Mouse (Mus musculus) intestine, embryonic 16.5 days (tissue): ENCODE data around the gene Mup21. TPM values are rescaled to one million over a fixed set of nuclear protein-coding genes. Genes with fewer than 3 reads are reported as not detected.
"Not testable (repeated sequence)": the region's sequence is repeated elsewhere in the genome, so short reads cannot be mapped to it uniquely, and the experiment has no call there.

Source experiments
- ATAC-seq: fragments of 200-750 bp; cut with Nextera tagmentation; 2 replicates; pipeline ENCODE4 v1.8.0; 2017; ENCODE audit warnings: moderate TSS enrichment, moderate library complexity
- H3K27ac ChIP-seq: fragments of 300-500 bp; sonication (generic); 2 replicates; pipeline ENCODE4 v1.5.1; 2014; ENCODE audit warnings: mild to moderate bottlenecking, low read length
- H3K27me3 ChIP-seq: fragments of 300-500 bp; sonication (generic); replicated peaks from 2 replicates; pipeline ENCODE4 v1.6.1; 2014; ENCODE audit warnings: low read length, control low read depth, mixed read lengths; ENCODE audit not compliant: control insufficient read depth, insufficient read depth
- H3K36me3 ChIP-seq: fragments of 300-500 bp; sonication (generic); 2 replicates; pipeline ENCODE4 v1.6.1; 2014; ENCODE audit warnings: low read length, control low read depth; ENCODE audit not compliant: control insufficient read depth, insufficient read depth
- H3K4me1 ChIP-seq: fragments of 300-500 bp; sonication (generic); 2 replicates; pipeline ENCODE4 v1.6.1; 2014; ENCODE audit warnings: low read length, control low read depth, mixed read lengths; ENCODE audit not compliant: control insufficient read depth, insufficient read depth
- H3K4me2 ChIP-seq: fragments of 300-500 bp; sonication (generic); 2 replicates; pipeline ENCODE4 v1.6.1; 2014; ENCODE audit warnings: low read depth, low read length, control low read depth
- H3K4me3 ChIP-seq: fragments of 300-500 bp; sonication (generic); 2 replicates; pipeline ENCODE4 v1.5.1; 2014; ENCODE audit warnings: mild to moderate bottlenecking, low read length
- H3K9ac ChIP-seq: fragments of 300-500 bp; sonication (generic); 2 replicates; pipeline ENCODE4 v1.6.1; 2014; ENCODE audit warnings: low read depth, low read length
- H3K9me3 ChIP-seq: fragments of 300-500 bp; sonication (generic); 2 replicates; pipeline ENCODE4 v1.6.1; 2016; ENCODE audit warnings: low read length, control low read depth; ENCODE audit not compliant: control insufficient read depth
- WGBS: fragments of 180-500 bp; shearing (Covaris S2); extraction: QIAGEN DNeasy Blood & Tissue Kit; methylation state at CpG from one replicate; pipeline ENCODE4 v1.1.7; 2014; 5-methylcytosine and 5-hydroxymethylcytosine counted together
- polyA plus RNA-seq: library from polyadenylated mRNA; unstranded; fragments of >200 nt; fragmentation: Nextera tagmentation; extraction: Ambion mirVana; gene quantifications from 2 replicates; pipeline ENCODE4 v1.2.1, GENCODE M21; 2015

Mup21 gene
- polyA plus RNA-seq, result not detected in 2 replicates

DNA sequence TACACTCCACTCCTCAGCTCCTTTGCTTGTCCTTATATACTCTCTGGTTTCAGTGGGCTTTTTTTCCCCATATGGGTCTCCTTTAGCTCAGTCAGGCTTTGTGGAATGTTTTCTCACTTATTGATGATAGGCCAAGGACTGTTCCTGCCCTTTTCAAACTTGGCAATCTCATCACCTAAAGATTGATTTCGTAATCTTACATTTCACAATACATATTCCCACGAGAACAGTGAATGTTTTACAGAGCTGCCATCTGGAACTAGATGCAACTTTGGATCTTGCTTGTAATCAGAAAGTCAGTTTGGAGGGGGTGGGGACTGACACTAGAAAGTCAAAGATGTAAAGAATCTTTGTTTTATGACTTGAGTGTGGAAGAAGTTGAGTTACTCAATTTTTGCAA lies at the start of gene Mup21:
Gene Mup21 (minus strand): TSS at position 53 of the 400 bp plus-strand sequence.
- Histone ChIP-seq H3K27ac (no peak within 1 kb of the TSS), H3K9ac (no peak within 1 kb of the TSS), H3K36me3 (no peaks in the 10 kb centered on the region), H3K4me3 (no peak within 1 kb of the TSS), H3K27me3 (no peaks in the 10 kb centered on the region), H3K4me2 (no peak within 1 kb of the TSS), H3K4me1 (no peaks in the 10 kb centered on the region), H3K9me3 (no peaks in the 10 kb centered on the region)
- WGBS, result 82% methylated on average over 2 of the region's 2 CpGs
- ATAC-seq, result no peak

DNA sequence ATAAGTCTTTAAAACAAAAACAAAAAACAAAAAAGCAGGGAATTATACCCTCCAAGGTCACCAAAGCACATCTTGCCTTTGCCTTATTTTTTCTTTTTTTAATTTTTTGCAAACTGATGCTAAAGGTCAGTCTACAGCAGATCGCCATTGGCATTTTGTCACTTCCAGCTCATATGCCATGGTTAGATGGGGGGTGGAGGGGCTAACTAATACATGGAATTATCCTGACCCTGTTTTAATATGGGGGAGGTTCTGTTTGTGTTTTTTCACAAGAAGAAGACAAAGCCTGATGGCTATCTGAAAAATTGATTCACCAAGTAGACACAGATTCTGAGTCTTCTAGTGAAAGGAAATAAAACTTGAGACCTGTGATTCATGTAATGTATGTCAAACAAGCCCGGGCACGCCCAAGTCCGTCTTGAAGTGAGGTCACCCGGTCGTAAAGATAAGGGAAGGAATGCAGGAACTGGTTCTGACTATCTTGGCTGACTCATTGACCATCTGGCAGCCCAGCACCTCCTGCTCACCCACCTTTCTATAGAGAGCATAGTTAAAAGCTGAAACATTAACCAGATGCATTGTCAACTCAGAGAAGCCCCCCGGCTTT lies 49.4 kb upstream of the Mup21 start:
- Histone ChIP-seq H3K27me3 (no peaks in the 10 kb centered on the region), H3K4me1 (no peaks in the 10 kb centered on the region), H3K9me3 (0 out of 2 replicates have a peak, but pooled peaks cover 4% of the 10 kb centered on the region), H3K27ac (no peak overlapping the region), H3K9ac (no peak overlapping the region), H3K36me3 (peaks cover 38% of the 10 kb centered on the region), H3K4me3 (no peak overlapping the region), H3K4me2 (no peak overlapping the region)
- peak; percentile 82 for ATAC-seq
- WGBS, result 43% methylated on average over 7 of the region's 7 CpGs

DNA sequence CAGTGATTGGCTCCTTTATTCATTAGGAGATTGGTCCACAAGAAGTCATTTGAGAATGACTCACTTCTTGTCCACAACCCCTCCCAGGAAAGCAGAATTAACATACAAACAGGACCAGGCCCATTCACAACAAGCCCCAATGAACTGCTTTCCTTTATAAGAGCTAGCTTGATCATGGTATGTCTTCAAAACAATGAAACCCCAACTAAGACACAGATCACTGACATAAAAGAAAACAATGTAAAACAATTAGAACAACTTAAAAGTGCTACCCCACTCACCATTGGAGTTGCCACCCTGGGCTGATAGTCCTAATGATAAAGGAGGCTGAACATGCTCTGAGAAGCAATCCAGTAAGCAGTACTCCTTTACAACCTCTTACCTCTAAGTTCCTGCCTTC lies 38.1 kb upstream of the Mup21 start:
- no peak overlapping the region for H3K4me3 ChIP-seq
- no peak for ATAC-seq
- peaks cover 18% of the 10 kb centered on the region for H3K9me3 ChIP-seq
- H3K36me3 ChIP-seq, result peaks cover 28% of the 10 kb centered on the region
- no peak overlapping the region for H3K9ac ChIP-seq
- no peaks in the 10 kb centered on the region for H3K4me1 ChIP-seq
- no peak overlapping the region for H3K4me2 ChIP-seq
- H3K27me3 ChIP-seq, result no peaks in the 10 kb centered on the region
- H3K27ac ChIP-seq, result no peak overlapping the region

DNA sequence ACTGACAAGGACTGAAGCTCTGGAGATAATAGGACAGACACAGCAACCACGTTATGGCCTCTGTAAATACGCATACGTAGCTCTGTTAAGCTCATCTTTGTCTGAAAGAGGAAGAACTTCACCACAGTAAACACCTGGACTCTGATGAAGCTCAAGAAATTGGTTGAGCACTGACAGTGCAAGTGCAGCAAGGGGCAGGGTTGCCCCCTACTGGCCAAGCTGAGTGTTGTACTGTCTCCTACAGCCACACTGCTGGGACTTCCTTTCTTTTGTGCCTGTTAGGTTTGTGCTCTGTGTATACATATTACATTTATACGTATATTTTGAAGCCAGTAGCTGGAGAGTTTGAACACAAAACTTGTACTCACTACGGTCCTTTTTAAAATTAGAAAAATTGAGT lies 26.6 kb upstream of the Mup21 start:
- Histone ChIP-seq H3K27me3 (no peaks in the 10 kb centered on the region), H3K4me3 (no peak overlapping the region), H3K4me2 (no peak overlapping the region), H3K9me3 (no peaks in the 10 kb centered on the region), H3K36me3 (no peaks in the 10 kb centered on the region), H3K9ac (no peak overlapping the region), H3K27ac (no peak overlapping the region), H3K4me1 (no peaks in the 10 kb centered on the region)
- 40% methylated on average over 5 of the region's 5 CpGs for WGBS
- no peak for ATAC-seq

DNA sequence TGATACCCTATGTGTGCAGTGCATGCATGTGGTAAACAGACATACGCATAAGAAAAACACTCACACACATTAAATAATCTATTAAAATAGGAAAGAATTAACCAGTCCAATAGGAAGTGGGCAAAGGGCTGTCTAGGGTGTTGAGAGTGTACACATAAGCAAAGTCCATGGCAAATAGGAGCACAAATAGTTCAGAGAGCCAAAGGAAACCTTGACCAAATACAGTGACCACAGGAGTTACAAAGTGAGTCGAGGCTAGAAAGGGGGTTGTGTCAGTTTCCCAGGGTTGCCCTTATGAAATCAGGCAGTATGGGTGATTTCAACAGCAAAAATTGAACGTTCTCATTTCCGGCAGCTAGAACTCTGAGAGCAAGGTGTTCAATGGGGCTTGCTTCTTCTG lies 23.8 kb upstream of the Mup21 start:
- H3K27me3 ChIP-seq, result no peaks in the 10 kb centered on the region
- H3K9ac ChIP-seq, result no peak overlapping the region
- no peak for ATAC-seq
- H3K27ac ChIP-seq, result no peak overlapping the region
- H3K4me2 ChIP-seq, result no peak overlapping the region
- H3K9me3 ChIP-seq, result no peaks in the 10 kb centered on the region
- H3K4me1 ChIP-seq, result no peaks in the 10 kb centered on the region
- no peak overlapping the region for H3K4me3 ChIP-seq
- no peaks in the 10 kb centered on the region for H3K36me3 ChIP-seq
- WGBS, result 84% methylated on average over 4 of the region's 4 CpGs

DNA sequence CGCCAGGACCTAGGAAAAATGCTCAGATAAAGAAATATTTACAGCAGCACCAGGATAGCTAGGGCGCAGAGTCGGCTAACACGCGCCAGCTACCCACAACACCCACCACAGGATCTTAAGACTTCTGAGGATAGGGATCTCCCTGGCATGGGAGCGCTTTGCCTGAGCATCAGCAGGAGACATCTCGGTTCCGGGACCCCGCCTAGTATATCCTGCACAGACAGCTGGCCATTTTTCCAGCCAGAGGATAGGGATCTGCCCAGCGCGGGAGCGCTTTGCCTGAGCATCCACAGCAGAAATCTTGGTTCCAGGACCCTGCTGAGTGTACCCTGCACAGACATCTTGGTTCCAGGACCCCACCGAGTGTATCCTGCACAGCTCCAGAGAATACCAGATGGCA lies 17.0 kb upstream of the Mup21 start:
- H3K27ac ChIP-seq, H3K9ac ChIP-seq, H3K9me3 ChIP-seq, H3K4me3 ChIP-seq, H3K4me2 ChIP-seq, ATAC-seq, H3K36me3 ChIP-seq, H3K27me3 ChIP-seq, H3K4me1 ChIP-seq: not testable (repeated sequence)
- 91% methylated on average over 13 of the region's 13 CpGs for WGBS

DNA sequence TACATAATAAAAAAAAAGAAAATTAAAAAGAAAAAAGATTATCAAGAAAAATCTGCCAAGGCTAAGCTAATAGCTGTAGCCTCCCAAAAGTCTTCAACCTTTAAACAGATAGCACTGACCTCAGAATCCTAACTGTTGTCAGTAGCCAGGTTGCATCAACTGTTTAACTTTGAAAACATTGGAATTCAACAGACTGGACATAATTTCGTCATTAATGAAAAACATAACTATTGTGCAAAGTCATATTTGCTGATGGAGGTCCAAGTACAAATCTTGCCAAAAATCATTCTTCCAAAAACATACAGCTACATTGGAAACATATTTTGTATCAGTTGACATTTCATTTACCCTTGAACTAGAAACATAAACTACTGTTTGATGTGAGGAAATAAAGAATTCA lies 7.7 kb upstream of the Mup21 start:
- Histone ChIP-seq H3K36me3 (no peaks in the 10 kb centered on the region), H3K4me1 (no peaks in the 10 kb centered on the region), H3K27me3 (no peaks in the 10 kb centered on the region), H3K4me2 (no peak overlapping the region), H3K4me3 (no peak overlapping the region), H3K27ac (no peak overlapping the region), H3K9ac (no peak overlapping the region), H3K9me3 (no peaks in the 10 kb centered on the region)
- WGBS, result 63% methylated on average over 1 of the region's 1 CpGs
- no peak for ATAC-seq

DNA sequence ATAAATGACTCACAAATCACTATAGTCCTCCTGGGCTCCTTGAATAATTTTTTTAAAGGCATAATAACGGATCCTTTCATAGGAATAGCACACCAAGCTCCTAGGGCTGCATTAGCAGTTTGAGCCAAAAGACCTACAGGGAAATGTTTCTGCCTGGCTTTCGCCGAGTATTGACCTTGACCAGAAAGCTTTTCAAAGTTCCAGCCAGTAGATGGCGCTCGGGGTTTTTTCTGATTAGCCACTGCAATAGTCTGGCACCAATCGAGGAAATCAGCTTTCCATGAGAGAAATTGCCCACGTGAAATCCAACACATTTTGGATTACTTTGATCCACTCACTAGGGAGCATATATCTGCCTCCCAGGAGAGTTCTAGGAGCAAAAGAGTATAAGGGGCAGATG lies 17.0 kb downstream of the Mup21 start:
- 66% methylated on average over 7 of the region's 7 CpGs for WGBS
- Histone ChIP-seq H3K9ac (no peak overlapping the region), H3K9me3 (0 out of 2 replicates have a peak, but pooled peaks cover 7% of the 10 kb centered on the region), H3K4me2 (no peak overlapping the region), H3K27ac (no peak overlapping the region), H3K27me3 (no peaks in the 10 kb centered on the region), H3K4me1 (no peaks in the 10 kb centered on the region), H3K36me3 (no peaks in the 10 kb centered on the region), H3K4me3 (no peak overlapping the region)
- ATAC-seq, result no peak

DNA sequence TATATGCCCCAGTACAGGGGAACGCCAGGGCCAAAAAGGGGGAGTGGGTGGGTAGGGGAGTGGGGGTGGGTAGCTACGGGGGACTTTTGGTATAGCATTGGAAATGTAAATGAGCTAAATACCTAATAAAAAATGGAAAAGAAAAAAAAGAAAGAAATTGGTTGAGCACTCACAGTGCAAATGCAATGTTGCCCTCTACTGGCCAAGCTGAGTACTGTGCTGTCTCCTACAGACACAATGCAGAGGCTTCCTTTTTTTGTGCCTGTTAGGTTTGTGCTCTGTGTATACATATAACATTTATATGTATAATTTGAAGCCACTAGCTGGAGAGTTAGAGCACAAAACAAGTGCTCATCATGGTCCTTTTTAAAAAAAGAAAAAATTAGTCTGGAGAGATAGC lies 47.3 kb downstream of the Mup21 start:
- WGBS, result 60% methylated on average over 1 of the region's 2 CpGs
- not testable (repeated sequence) for H3K36me3 ChIP-seq, H3K4me3 ChIP-seq, H3K4me1 ChIP-seq, H3K9me3 ChIP-seq, H3K27me3 ChIP-seq, H3K4me2 ChIP-seq, H3K27ac ChIP-seq, H3K9ac ChIP-seq, ATAC-seq
